Mouse (Mus musculus): Measurements from ENCODE around the gene Rhbdf1. TPM values are rescaled to one million over a fixed set of nuclear protein-coding genes. Genes with fewer than 3 reads are reported as not detected.

Gene Rhbdf1
- total RNA-seq, 2 experiments from 2014 or later: 10.3 to 14.5 TPM

DNA sequence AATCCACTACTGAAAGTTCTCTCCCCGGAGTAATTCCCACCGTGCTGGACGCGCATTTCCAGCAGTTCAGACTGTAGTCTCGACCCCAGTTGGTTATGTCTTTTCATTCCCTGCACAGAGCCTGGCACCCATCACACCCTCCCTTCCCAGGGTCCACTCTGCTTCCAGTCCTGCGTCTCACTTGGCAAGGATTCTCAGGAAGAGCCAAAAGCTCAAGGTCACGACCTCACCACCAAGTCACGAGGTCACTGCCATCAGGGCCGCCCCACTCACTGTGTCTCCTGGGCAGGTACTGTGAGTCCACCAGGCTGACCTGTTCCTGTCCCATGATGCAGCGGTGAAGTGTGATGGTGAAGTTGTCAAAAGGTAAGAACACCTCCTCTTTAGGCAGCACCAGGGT lies 28.0 kb downstream of the Rhbdf1 start:
- DNase-seq (ENCODE audit: low spot score in 2 of 2): no peak

DNA sequence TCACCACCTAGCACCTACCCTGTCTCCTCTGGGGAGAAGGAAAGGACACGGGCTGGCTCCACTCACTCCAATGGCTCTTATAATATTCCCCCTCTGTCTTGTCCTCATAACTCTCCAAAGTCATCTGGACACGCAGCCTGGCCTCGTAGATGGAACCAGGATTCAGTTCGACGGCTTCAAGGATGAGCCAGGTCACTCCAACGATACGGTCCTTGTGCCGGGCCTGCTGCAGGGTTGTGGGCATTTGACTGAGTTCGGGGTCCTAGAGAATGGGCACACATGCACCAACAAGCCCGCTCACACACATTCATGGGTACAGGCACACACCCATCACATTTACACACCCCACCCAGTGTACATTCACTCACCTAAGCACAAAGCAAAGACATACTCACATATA lies 28.9 kb downstream of the Rhbdf1 start:
- DNase-seq (ENCODE audit: low spot score in 2 of 2): no peak

GRCm38 (mm10) chr11:32190603-32191110 lies 31.4 kb downstream of the Rhbdf1 start:
- no peak for DNase-seq (ENCODE audit: low spot score in 2 of 2)

DNA sequence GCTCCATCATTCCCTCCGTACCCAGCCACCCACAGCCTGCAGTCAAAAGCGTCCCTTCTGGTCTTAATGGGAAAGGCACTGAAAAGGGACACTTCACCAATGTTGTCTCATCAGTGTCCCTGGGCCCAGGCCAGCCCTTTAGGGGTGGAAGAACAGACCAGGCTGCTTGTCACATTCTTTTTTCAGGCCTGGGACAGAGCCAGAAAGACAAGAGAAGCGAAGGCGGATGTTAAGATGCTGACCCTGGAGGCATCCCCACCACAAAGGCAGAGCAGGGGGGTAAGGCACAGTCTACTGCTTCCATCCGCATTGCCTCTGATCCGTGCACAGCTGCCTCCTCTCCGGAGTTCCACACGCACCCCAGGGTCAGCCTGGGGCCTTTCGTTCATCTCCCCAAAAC lies 32.0 kb downstream of the Rhbdf1 start:
- no peak for DNase-seq (ENCODE audit: low spot score in 2 of 2)

DNA sequence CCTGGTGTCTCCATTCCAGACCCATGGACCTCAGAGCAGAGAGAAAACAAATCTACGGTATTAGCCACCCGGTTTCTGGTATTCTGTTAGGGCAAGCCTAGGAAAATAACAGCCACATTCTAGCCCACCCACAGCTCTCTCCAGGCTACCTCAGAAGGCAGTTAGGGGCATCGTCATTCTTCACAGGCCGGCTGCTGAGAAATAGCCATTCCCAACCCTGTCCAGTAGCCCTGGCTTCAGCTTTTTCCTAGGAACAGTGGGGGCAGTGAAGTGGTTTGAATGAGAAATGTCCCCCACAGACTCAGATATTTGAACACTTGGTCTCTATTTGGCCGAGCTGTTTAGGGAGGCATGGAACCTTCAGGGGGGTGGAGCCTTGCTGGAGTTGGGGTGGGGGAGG lies 32.7 kb downstream of the Rhbdf1 start:
- DNase-seq (ENCODE audit: low spot score in 2 of 2): no peak

GRCm38 (mm10) chr11:32188881-32189280 lies 33.2 kb downstream of the Rhbdf1 start:
- no peak for DNase-seq (ENCODE audit: low spot score in 2 of 2)

DNA sequence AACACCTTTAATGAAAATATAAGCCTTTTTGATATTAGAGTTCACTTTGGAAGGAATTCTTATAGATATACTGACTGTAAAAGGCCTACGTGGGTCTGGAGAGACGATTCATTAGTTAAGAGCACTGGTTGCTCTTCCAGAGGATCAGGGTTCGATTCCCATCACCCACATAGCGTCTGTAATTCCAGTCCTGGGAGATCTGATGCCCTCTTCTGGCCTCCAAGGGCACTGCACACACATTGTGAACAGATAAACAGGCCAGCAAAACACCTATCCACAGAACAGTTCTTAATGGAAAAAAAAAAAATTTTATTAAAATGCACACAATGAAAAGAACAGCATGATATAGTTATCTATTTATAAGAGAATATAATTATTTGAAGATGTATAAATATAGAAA lies 34.8 kb downstream of the Rhbdf1 start:
- DNase-seq (ENCODE audit: low spot score in 2 of 2): no peak

- no peak for DNase-seq (ENCODE audit: low spot score in 2 of 2)
These were observed 36.1 kb downstream of the Rhbdf1 start for GRCm38 (mm10) chr11:32186031-32186430.

GRCm38 (mm10) chr11:32184469-32184868 lies 37.6 kb downstream of the Rhbdf1 start:
- DNase-seq (ENCODE audit: low spot score in 2 of 2): no peak

- peak; percentile 82 to 95 for DNase-seq (ENCODE audit: low spot score in 2 of 2)
These were observed 39.9 kb downstream of the Rhbdf1 start for GRCm38 (mm10) chr11:32181973-32182868.

GRCm38 (mm10) chr11:32181246-32181645 lies 40.9 kb downstream of the Rhbdf1 start:
- DNase-seq (ENCODE audit: low spot score in 2 of 2): no peak

- DNase-seq (ENCODE audit: low spot score in 2 of 2): no peak
These were observed 43.6 kb downstream of the Rhbdf1 start for GRCm38 (mm10) chr11:32178506-32178905.

DNA sequence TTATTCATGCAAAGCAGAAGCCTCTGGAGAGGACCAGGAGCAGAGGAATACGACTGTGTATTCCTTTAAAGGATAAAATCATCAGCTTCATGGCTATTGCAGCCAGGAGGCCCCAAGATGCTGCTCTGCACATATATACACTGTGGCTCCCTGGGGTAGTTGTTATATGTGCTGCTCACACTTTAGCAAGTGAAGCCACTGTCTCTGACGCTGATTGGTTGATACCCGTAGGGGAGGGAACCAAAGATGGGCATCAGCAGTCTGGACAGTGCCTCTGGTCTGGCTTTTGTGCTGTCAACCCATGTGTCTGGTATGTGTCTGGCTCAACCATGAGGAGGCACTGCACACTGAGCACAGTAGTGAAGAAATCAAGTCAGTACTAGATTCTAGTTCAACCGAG lies 55.4 kb downstream of the Rhbdf1 start:
- no peak for DNase-seq (ENCODE audit: low spot score in 2 of 2)

DNA sequence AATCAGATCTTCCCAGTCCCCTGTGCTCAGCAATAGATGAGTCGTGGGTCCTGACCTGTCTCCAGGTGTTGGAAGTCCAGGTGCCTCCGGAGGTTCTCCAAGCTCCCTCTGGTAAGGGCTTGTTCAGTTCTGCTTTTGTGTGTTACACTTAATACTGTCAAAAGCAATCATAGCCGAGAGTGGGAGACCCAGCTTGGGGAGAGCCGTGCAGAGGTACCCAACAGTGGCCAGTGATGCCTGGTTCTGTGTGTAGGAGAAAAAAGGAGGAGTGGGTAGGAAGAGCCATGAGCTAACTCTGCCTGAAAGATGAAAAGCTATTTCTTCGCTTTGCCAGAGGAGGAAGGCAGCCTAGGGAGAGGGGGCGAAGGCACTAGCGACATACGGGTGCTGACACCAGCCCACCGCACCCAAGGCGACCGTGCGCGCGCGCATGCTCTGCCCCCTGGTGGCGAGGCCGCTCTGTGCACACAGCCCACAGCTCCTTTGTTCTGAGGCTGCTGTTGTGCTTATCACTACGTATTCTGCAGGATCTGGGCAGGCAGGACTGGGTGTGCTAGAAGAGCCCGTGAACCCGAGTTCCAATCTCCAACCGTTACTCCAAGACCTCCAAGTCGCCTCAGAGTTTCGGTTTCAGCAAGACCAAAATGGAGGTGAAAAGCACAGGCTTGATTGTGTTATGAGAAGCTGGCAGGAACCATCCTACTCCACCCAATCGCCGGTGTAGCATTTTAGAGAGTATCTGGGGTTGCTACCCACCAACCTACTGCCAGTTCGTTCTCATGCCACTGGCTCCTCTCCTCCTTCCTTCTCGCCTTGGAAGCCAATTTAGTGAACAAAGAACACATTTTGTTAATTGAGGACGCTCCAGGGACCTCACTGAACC lies 59.9 kb downstream of the Rhbdf1 start:
- DNase-seq (ENCODE audit: low spot score in 2 of 2): peak; percentile 79 to 92

- DNase-seq (ENCODE audit: low spot score in 2 of 2): no peak
These were observed 60.6 kb downstream of the Rhbdf1 start for GRCm38 (mm10) chr11:32161500-32161899.

- DNase-seq (ENCODE audit: low spot score in 2 of 2): no peak
These were observed 61.8 kb downstream of the Rhbdf1 start for GRCm38 (mm10) chr11:32160341-32160740.

Other genes starting within 250 kb of the Rhbdf1 start
- 100 to 1,000 TPM; 720 to 722 TPM for gene Nsg2, start 221.8 kb downstream of the Rhbdf1 start, total RNA-seq (2021)
- not detected for gene Il9r, start 22.0 kb downstream of the Rhbdf1 start, total RNA-seq (2021)
- 10 to 100 TPM; 25.0 to 28.1 TPM for gene Snrnp25, start 16.9 kb downstream of the Rhbdf1 start, total RNA-seq (2021)
- 10 to 100 TPM; 16.2 to 16.3 TPM for gene Mpg, start 4.2 kb upstream of the Rhbdf1 start, total RNA-seq (2021)
- 10 to 100 TPM; 48.6 to 49.0 TPM for gene Nprl3, start 45.4 kb upstream of the Rhbdf1 start, total RNA-seq (2021)
- not detected for gene Hba-x, start 54.1 kb upstream of the Rhbdf1 start, total RNA-seq (2021)
- gene Hba-a1, start 61.2 kb upstream of the Rhbdf1 start, total RNA-seq (2021): 100 to 1,000 TPM; 298 to 318 TPM
- gene Hbq1b, start 64.7 kb upstream of the Rhbdf1 start, total RNA-seq (2021): 1 to 10 TPM in 1 of 2 experiments, not detected in 1; 1.6 TPM
- gene Hba-a2, start 74.2 kb upstream of the Rhbdf1 start, total RNA-seq (2021): 100 to 1,000 TPM; 253 to 257 TPM
- gene Hbq1a, start 77.8 kb upstream of the Rhbdf1 start, total RNA-seq (2021): 1 to 10 TPM in 1 of 2 experiments, under 1 TPM in 1; 0.97 to 1.3 TPM
- gene Sh3pxd2b, start 125.5 kb upstream of the Rhbdf1 start, total RNA-seq (2021): 10 to 100 TPM; 10.0 to 12.0 TPM
- 10 to 100 TPM; 27.4 to 31.3 TPM for gene Ubtd2, start 233.1 kb upstream of the Rhbdf1 start, total RNA-seq (2021)